Mouse (Mus musculus): Measurements from ENCODE around the gene Hnrnpr.
A peak's percentile ranks its signal among the peaks of the same experiment; 100 is the strongest.

Hnrnpr gene

DNA sequence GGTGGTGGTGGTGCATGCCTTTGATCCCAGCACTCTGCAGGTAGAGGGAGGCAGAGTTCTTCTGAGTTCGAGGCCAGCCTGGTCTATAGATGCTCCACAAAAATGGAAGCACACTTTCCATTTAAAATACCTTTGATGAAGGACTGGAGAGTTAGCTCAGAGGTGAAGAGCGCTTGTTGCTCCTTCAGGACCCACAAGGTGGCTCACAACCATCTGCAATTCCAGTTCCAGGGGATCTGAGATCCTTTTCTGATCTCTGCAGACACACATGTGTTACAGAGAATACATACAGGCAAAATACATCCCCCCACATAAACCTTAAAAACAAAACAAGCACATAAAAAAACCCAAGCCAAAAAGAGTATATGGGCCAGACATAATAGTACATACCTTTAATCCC, 2.4 kb upstream of the Hnrnpr start:
- no peak for DNase-seq (ENCODE audit: low spot score)

- peak; percentile 73 for DNase-seq (ENCODE audit: low spot score)
These were observed 962 bp upstream of the Hnrnpr start for GRCm38 (mm10) chr4:136309780-136310179.

- peak; percentile 35 for DNase-seq (ENCODE audit: low spot score)
These were observed 579 bp downstream of the Hnrnpr start for GRCm38 (mm10) chr4:136311042-136311999.

DNA sequence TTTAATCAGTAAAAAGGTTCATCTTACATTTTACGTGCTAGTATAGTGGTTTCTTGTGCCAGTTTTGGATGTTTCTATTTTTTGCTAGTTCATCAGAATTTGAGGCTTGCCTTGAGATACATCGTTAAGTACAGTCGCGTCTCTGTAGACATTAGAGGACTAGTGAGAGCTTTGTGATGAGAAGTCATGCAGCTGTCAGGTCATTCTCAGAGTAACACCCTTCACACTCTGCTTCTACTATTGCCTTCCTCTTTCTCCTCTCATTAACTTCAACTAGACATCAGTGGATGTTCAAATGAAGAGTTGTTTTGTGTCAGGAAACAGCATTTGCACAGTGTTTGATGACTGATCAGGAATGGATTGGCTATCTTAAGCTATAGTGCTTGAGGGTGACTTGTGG, 1.9 kb downstream of the Hnrnpr start:
- DNase-seq (ENCODE audit: low spot score) = no peak

DNA sequence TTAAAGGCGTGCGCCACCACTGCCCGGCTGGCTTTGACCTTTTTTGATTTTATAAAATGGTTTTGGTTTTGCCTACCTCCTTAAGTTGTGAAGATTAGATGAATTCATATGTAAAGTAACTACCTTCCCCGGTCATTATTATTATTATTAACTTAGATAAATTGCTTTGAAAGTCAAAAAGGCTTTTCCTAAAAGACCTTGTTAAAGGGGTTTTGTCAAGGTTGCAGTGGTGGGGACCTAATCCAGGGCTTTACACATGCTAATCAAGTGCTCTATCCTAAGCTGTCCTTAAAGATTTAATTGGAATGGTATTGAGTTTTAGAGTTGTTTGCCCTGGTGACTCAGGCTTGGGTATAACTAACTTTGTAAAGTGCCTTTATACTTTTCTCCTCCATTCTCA, 6.9 kb downstream of the Hnrnpr start:
- DNase-seq (ENCODE audit: low spot score) = no peak

- no peak for DNase-seq (ENCODE audit: low spot score)
These were observed 9.3 kb downstream of the Hnrnpr start for GRCm38 (mm10) chr4:136320016-136320415.

DNA sequence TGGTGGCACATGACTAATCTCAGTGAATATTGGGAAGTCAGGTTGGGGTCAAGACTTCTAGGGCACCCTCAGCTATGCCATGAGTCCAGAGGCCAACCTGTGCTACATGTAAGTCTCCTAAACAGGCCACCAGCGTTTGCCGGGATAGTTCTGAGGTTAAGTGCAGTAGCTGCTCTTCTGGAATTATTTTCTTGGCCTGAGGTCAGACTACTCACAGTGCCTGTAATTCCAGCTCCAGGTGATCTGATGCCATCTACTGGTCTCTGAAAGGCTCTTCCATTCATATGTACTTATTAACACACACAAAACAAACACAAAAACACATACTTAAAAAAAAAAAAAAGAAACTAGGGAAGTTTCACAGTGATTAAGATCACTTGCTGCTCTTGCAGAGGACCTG, 13.5 kb downstream of the Hnrnpr start:
- DNase-seq (ENCODE audit: low spot score) = no peak

GRCm38 (mm10) chr4:136327238-136327637, 16.5 kb downstream of the Hnrnpr start:
- no peak for DNase-seq (ENCODE audit: low spot score)

DNA sequence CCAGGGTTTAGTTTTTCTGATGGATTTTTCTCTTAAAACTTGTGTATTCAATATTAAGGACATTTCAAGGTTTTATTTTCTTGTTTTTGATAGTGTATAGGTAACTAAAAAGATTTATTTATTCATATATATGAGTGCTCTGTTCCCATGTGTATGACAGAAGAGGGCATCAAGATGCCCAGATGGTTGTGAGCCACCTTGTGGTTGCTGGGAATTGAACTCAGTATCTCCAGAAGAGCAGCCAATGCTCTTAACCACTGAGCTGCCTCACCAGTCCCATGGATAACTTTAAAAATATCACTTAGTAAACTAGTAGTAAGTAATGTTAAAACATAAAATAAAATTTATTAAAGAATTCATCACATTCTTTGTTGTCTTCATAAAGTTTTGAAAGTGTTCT, 17.4 kb downstream of the Hnrnpr start:
- DNase-seq (ENCODE audit: low spot score) = no peak

- DNase-seq (ENCODE audit: low spot score) = no peak
These were observed 21.0 kb downstream of the Hnrnpr start for GRCm38 (mm10) chr4:136331709-136332108.

DNA sequence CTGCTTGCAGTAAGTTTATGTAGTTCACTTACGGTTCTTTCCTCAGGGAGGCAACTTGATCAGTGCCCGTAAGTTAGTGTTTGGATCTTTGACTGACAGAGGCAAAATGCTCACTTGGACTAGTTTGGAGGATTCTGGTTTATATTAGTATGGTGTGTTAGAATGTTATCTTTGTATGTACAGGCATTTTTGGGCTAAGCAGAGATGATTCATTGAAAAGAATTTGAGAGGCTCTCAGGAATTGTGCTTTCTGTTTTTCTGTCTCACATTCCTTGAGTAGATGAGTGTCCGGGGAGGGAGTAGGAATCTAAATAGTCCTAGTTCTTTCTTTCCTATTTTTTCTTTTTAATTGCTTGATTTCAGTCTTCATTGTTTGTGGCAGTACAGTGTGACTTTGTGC, 22.4 kb downstream of the Hnrnpr start:
- no peak for DNase-seq (ENCODE audit: low spot score)

DNA sequence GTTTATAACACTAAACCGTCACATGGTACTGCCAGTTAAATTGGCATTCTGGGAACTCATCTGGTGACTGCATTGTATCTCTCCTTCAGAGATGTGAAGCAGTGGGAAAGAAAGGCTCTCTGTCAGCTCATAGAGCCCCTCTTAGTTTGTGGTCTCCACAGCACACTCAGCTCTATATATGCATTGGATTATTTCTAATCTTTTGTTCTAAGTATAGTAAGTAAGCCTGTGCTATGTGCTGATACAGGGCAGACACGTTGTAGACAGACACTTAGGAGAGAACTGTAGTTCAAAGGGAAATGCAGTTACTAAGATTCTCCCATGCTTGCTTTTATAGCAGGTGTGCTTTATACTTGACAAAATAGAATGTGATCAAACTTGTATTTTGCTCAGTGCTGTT, 24.3 kb downstream of the Hnrnpr start:
- no peak for DNase-seq (ENCODE audit: low spot score)

GRCm38 (mm10) chr4:136337129-136337528, 26.4 kb downstream of the Hnrnpr start:
- DNase-seq (ENCODE audit: low spot score) = no peak

GRCm38 (mm10) chr4:136349616-136350015, 38.9 kb downstream of the Hnrnpr start:
- DNase-seq (ENCODE audit: low spot score) = no peak

DNA sequence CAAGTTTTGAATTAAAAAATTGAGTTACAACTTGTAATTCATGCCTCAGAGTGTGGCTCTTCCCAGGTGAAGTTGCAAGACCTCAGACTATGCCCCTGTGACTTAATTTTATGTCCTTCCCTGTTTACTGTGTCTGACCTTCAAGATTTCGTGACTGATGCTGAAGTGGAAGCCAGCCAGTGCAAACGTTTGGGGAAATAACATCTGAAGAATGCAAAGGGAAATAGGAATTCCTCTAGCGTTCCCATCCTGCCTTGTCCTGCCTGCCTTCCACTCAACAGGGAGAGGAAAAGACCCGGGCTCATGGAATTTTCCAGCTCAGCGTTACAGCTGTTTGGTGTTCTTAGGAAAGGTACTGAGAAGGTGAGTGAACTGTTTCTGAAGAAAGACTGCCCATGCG, 46.3 kb downstream of the Hnrnpr start:
- no peak for DNase-seq (ENCODE audit: low spot score)

DNA sequence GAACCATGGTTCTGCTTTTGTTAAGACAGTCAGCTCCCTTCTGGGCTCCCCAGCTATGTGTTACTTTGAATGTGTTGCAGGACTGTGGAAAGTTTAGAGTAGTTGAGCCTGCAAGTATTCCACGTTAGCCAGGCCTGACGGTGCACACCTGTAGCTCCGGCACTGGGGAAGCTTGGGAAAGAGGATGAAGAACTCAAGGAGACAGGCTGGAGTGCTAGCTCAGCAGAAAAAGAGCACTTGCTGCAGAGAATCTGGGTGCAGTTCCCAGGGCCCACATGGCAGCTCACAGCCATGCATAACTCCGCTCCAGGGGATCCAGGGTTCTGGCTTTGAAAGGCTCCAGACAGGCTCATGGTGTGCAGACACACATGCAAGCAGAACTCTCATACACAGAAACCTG, 46.7 kb downstream of the Hnrnpr start:
- no peak for DNase-seq (ENCODE audit: low spot score)

GRCm38 (mm10) chr4:136367856-136368255, 57.1 kb downstream of the Hnrnpr start:
- DNase-seq (ENCODE audit: low spot score) = no peak

DNA sequence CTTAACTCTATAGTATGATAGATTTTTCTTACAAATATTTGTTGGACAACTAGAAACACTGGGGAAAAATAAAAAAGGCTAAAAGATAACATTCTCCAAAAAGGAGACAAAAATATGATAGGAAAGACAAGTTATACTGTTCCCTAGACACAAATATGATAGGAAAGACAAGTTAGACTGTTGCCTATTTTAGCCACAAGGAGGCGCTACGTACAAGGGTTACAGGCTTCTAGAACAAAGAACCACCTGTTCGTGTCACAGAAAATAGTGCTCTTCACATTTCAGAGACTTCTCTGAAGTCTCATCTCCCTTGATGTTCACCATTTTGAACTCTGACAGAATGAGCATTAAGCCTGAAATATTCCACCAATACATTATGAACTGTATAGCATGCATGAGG, 59.0 kb downstream of the Hnrnpr start:
- DNase-seq (ENCODE audit: low spot score) = peak; percentile 44

- no peak for DNase-seq (ENCODE audit: low spot score)
These were observed 62.9 kb downstream of the Hnrnpr start for GRCm38 (mm10) chr4:136373494-136374181.

DNA sequence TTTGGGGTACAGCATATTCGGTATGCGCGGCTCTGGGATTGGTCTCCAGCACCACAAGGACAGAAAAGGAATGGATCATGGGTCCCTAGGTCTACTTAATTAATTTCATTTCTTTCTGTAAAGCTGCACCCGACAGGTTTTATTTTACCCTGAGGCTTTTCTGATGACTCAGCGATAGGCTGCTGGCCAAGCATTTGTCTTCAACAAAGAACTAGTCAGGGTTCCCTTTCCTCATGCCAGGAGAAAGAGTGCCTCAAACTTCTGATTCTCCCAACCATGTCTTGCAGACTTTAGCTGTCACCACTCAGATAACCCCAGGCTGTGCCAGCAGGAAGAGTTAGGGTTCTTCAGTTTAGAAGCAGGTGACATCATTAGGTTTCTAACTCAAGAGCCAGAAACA, 66.3 kb downstream of the Hnrnpr start:
- DNase-seq (ENCODE audit: low spot score) = no peak

- DNase-seq (ENCODE audit: low spot score) = no peak
These were observed 72.3 kb downstream of the Hnrnpr start for GRCm38 (mm10) chr4:136383052-136383451.

DNA sequence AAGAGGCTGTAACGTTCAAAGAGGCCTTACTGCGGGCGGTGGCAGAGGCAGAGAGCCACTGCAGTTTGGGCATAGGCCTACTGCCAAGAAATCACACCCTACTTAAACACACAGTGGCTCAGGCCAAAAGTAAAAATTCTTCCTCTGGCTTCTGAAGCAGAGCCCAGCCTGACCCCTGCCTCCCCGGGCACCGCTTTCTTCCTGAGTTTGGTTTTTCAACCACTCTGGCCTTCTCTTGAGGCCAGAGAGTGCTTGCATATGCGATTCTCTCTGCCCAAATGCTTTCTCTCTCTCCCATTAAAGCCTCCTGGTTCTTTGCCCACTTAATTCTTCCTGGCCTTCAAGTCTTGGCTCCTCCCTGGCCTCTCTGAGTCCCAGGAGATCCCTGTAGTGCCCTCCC, 73.1 kb downstream of the Hnrnpr start:
- DNase-seq (ENCODE audit: low spot score) = no peak

DNA sequence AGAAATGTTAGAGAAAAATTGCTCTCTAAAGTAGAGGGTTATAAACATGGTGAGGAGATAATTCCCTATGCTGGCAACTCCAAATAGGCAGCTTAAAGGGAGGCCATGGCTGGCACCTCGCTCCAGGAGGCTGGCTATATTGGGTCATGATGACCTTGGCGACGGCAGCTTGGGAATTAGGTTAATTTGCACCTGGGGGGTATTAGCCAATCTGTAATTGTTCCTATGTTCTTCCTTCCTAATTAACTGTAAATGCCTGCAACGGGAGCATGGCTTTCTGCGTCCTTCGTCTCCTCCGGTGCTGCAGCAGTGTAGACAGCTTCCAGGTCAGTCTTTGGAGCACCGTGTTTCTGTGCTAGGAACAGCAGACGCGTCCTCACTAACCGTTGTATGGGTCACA, 76.5 kb downstream of the Hnrnpr start:
- no peak for DNase-seq (ENCODE audit: low spot score)
